Mouse (Mus musculus) stomach, embryonic 14.5 days (tissue): ENCODE results near the gene Eras. TPM values are rescaled to one million over a fixed set of nuclear protein-coding genes. Genes with fewer than 3 reads are reported as not detected.

Source experiments
- polyA plus RNA-seq: library from polyadenylated mRNA; unstranded; fragments of >200 nt; fragmentation: Nextera tagmentation; extraction: Ambion mirVana; gene quantifications from 2 replicates; pipeline ENCODE4 v1.2.1, GENCODE M21; 2014

Eras gene
- polyA plus RNA-seq, 1 experiment from 2014 or later: not detected

Other genes with a start within 250 kb of the Eras start
- gene Magix, start 247.4 kb downstream of the Eras start, polyA plus RNA-seq: 0.71 and 0.80 TPM in 2 replicates
- gene Gpkow, start 231.5 kb downstream of the Eras start, polyA plus RNA-seq: 39.0 and 42.0 TPM in 2 replicates
- 26.7 and 28.8 TPM in 2 replicates for gene Wdr45, start 214.3 kb downstream of the Eras start, polyA plus RNA-seq
- gene Gm45208, start 206.4 kb downstream of the Eras start, polyA plus RNA-seq: 0.54 TPM in 1 of 2 replicates, not detected in the other
- 91.5 and 95.7 TPM in 2 replicates for gene Praf2, start 200.2 kb downstream of the Eras start, polyA plus RNA-seq
- 18.5 and 24.6 TPM in 2 replicates for gene Ccdc120, start 177.7 kb downstream of the Eras start, polyA plus RNA-seq
- gene Tfe3, start 166.0 kb downstream of the Eras start, polyA plus RNA-seq: 20.9 and 22.3 TPM in 2 replicates
- gene Gripap1, start 138.8 kb downstream of the Eras start, polyA plus RNA-seq: 35.7 and 41.8 TPM in 2 replicates
- 2.8 and 2.9 TPM in 2 replicates for gene Kcnd1, start 106.3 kb downstream of the Eras start, polyA plus RNA-seq
- gene Otud5, start 87.2 kb downstream of the Eras start, polyA plus RNA-seq: 28.5 and 33.6 TPM in 2 replicates
- gene Pim2, start 50.3 kb downstream of the Eras start, polyA plus RNA-seq: 8.0 and 10.8 TPM in 2 replicates
- gene Slc35a2, start 44.6 kb downstream of the Eras start, polyA plus RNA-seq: 16.8 and 17.4 TPM in 2 replicates
- 102 and 104 TPM in 2 replicates for gene Pqbp1, start 29.3 kb downstream of the Eras start, polyA plus RNA-seq
- 159 and 172 TPM in 2 replicates for gene Timm17b, start 29.2 kb downstream of the Eras start, polyA plus RNA-seq
- not detected in 2 replicates for gene Gm10491, start 20.8 kb downstream of the Eras start, polyA plus RNA-seq
- not detected in 2 replicates for gene Gm10490, start 19.1 kb downstream of the Eras start, polyA plus RNA-seq
- gene Pcsk1n, start 8.8 kb downstream of the Eras start, polyA plus RNA-seq: 9.0 and 9.5 TPM in 2 replicates
- gene Hdac6, start 19.3 kb upstream of the Eras start, polyA plus RNA-seq: 26.2 and 27.8 TPM in 2 replicates
- 0.73 and 0.90 TPM in 2 replicates for gene Gata1, start 49.5 kb upstream of the Eras start, polyA plus RNA-seq
- gene Glod5, start 89.9 kb upstream of the Eras start, polyA plus RNA-seq: not detected in 2 replicates
- gene Suv39h1, start 146.2 kb upstream of the Eras start, polyA plus RNA-seq: 55.8 and 57.5 TPM in 2 replicates
- 0.30 and 0.62 TPM in 2 replicates for gene Was, start 161.9 kb upstream of the Eras start, polyA plus RNA-seq
- gene Wdr13, start 204.3 kb upstream of the Eras start, polyA plus RNA-seq: 27.9 and 28.0 TPM in 2 replicates
- gene Rbm3, start 217.3 kb upstream of the Eras start, polyA plus RNA-seq: 494 and 570 TPM in 2 replicates
- 12.6 and 14.6 TPM in 2 replicates for gene Tbc1d25, start 247.6 kb upstream of the Eras start, polyA plus RNA-seq